Mouse (Mus musculus) right cerebral cortex, postnatal 4 days (tissue): Measurements from ENCODE around the gene Crygb.

Experiments
- DNase-seq: peaks from one replicate; pipeline ENCODE4 v3.0.0-alpha.2; 2022

Crygb gene

GRCm38 (mm10) chr1:65082188-65082587, at the start of gene Crygb:
TSS of gene Crygb (minus strand) at chr1:65082288.
- no peak for DNase-seq

- no peak for DNase-seq
Observed at GRCm38 (mm10) chr1:65131671-65132070, 49.6 kb upstream of the Crygb start.

- DNase-seq = no peak
Observed at GRCm38 (mm10) chr1:65130226-65130625, 48.1 kb upstream of the Crygb start.

GRCm38 (mm10) chr1:65129634-65130180, 47.6 kb upstream of the Crygb start:
- DNase-seq = no peak

- no peak for DNase-seq
Observed at GRCm38 (mm10) chr1:65122574-65123372, 40.7 kb upstream of the Crygb start, which contains the start of gene D630023F18Rik. TSS of gene D630023F18Rik (minus strand) at chr1:65123214.

GRCm38 (mm10) chr1:65119438-65119837, 37.4 kb upstream of the Crygb start, which contains the start of gene Gm28845:
TSS of gene Gm28845 (minus strand) at chr1:65119558.
- DNase-seq = no peak

GRCm38 (mm10) chr1:65118150-65118913, 36.2 kb upstream of the Crygb start:
- DNase-seq = no peak

- DNase-seq = no peak
Observed at GRCm38 (mm10) chr1:65113536-65114172, 31.6 kb upstream of the Crygb start.

GRCm38 (mm10) chr1:65112807-65113196, 30.7 kb upstream of the Crygb start:
- no peak for DNase-seq

- peak; percentile 76 for DNase-seq
Observed at GRCm38 (mm10) chr1:65112031-65112806, 30.1 kb upstream of the Crygb start.

GRCm38 (mm10) chr1:65109756-65110435, 27.8 kb upstream of the Crygb start:
- DNase-seq = no peak

- DNase-seq = no peak
Observed at GRCm38 (mm10) chr1:65109196-65109595, 27.1 kb upstream of the Crygb start.

GRCm38 (mm10) chr1:65107654-65108279, 25.7 kb upstream of the Crygb start:
- no peak for DNase-seq

GRCm38 (mm10) chr1:65103273-65103672, 21.2 kb upstream of the Crygb start, which contains the start of gene Cryga:
TSS of gene Cryga (minus strand) at chr1:65103373.
- no peak for DNase-seq

- DNase-seq = no peak
Observed at GRCm38 (mm10) chr1:65096953-65097352, 14.9 kb upstream of the Crygb start.

GRCm38 (mm10) chr1:65091566-65091965, 9.5 kb upstream of the Crygb start:
- no peak for DNase-seq

GRCm38 (mm10) chr1:65090370-65090769, 8.3 kb upstream of the Crygb start:
- no peak for DNase-seq

GRCm38 (mm10) chr1:65088567-65089356, 6.7 kb upstream of the Crygb start:
- no peak for DNase-seq

- no peak for DNase-seq
Observed at GRCm38 (mm10) chr1:65075607-65076006, 6.5 kb downstream of the Crygb start.

GRCm38 (mm10) chr1:65073589-65073988, 8.5 kb downstream of the Crygb start, which contains the start of gene Crygc:
TSS of gene Crygc (minus strand) at chr1:65073689.
- no peak for DNase-seq
